Mouse (Mus musculus): ENCODE measurements around the gene Bmi1.

Gene Bmi1

DNA sequence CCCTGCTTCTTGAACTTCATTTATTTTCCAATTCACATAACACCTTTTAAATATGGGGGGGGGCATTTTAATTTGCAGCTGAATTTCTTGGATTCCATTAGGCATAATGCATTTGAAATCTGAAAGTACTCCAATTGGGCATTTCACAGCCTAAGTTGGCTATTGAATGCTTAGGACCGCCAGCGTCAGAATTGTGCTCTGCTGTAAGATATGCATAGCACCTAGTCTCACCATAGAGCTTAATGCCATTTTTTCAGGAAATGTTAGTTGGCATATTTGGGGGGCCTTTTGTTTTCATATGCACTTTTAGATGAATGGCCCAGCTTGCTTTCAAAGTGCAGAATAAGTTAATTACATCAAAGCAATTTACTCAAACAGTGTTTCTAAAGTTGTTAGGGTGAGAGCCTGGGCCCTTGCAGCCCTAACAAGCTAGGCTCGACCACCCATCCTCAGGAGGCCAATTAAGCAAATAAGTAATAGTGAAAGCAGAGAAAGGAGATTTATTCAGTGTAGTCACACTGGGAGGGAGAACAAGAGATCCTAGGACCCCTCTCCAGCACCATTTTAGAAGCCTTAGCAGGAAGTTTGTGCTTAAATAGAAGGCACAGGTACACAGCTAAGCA lies 45.5 kb downstream of the Bmi1 start:
- DNase-seq (ENCODE audit: low spot score in 2 of 2): no peak

DNA sequence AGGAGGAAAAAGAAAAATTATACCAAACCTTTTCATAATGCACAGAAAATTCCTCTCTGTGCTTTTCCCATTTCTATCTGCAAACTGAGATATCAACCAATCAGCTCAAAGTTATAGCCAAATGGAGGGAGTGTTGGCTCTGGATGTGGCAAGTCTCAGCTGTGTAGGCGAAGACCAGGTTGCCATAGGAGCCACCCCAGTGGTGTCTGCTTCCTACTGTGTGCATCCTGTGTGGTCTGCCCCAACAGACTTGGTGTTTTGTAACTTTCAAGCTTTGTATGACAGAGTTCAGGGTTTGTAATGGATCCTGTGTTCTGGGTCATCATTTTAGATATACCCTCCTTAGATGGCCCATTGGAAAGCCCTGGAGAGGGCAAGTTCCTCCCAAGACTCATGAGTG lies 47.6 kb downstream of the Bmi1 start:
- DNase-seq (ENCODE audit: low spot score in 2 of 2): no peak

DNA sequence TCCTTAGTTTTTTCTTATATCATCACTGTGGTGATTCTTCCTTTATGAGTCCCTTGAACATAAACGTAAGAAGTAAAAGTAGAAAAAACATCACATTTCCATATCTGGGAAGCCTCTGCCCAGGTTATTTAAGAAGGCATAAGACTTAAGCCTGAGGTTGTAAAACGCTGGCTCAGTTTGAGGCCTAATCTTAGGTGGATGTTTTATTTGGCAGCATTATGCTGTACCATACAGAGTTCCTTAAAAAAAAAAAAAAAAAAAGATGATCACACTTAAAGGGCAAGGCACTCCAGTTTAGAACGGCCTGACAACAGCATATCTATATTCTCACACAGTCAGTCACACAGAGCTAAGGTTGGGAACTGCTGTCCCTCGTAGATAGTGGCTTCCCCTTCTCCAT lies 49.1 kb downstream of the Bmi1 start:
- DNase-seq (ENCODE audit: low spot score in 2 of 2): no peak

GRCm38 (mm10) chr2:18731718-18732117 lies 54.9 kb downstream of the Bmi1 start:
- DNase-seq (ENCODE audit: low spot score in 2 of 2): no peak

- no peak for DNase-seq (ENCODE audit: low spot score in 2 of 2)
Measured at GRCm38 (mm10) chr2:18734394-18735127, 57.7 kb downstream of the Bmi1 start.

All from spleen, postnatal 36 days (tissue).